Mouse (Mus musculus): ENCODE measurements around the gene Mertk.

Mertk gene

DNA sequence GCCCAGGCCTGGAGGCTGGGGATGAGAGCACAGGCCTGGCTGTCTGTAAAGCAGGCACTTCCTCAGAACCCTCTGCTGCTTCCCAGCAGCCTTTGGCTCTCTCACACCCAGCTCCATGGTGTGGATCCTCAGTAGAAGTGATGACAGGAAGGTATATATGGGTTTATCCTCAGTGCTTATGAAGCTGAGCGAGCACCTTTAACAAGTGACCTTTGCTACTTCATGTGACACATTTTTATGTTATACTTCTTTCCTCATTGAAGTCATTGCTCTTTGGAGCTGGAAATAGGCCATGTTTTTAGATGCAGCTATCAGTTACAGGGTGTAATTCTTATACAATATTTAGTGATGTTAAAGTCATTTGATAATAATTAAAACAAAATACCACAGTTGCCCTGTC is 67.0 kb downstream of the Mertk start:
- DNase-seq (ENCODE audit: low read depth, low spot score), result no peak

DNA sequence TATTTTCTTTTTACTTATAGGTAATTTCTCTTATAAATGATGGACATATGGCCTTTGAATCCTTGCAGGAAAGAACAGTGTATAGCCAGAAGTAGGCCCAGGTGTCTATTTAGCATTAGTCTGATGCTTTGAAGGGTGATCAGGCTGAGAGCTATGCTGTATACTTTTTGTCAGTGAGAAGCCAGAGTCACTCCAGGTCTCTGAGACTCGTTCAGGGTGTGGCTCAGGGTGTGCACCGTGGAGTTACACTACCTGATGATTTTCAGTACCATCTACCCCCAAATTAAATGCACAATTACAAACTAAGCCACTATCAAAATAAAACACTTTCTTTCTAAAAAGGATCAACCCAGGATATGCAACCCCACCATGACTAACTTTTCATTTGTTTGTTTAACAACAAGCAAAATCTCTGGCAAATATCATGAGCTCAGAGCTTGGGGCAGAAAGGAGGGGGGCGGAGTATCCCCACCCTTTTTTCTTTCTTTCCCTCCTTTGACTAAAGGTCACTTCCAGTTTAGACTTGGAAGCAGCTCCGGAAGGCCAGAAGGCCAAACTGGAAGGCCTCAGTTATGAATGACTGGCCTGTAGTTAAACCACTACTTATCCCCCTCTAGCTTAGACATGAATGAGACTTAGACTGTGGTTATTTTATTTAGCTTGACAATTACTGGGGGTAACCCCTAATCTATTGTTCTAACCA is 69.9 kb downstream of the Mertk start:
- DNase-seq (ENCODE audit: low read depth, low spot score), result no peak

DNA sequence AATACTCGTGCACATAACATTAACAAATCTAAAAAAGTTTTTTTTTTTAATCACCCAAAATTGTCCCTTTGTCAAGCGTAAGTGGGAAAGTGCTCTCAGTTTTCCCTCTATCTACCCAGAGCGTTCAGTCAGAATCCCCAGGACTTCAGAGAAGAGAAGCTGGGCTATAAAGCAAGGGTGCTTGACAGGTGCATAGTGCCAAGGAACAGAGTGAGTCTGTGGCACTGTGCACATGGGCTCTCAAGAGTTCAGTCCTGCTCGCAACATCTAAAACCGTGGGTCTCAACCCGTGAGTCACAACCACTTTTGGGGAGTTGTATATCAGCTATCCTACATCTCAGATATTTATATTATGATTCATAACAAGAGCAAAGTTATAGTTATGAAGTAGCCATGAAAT is 71.8 kb downstream of the Mertk start:
- no peak for DNase-seq (ENCODE audit: low read depth, low spot score)

DNA sequence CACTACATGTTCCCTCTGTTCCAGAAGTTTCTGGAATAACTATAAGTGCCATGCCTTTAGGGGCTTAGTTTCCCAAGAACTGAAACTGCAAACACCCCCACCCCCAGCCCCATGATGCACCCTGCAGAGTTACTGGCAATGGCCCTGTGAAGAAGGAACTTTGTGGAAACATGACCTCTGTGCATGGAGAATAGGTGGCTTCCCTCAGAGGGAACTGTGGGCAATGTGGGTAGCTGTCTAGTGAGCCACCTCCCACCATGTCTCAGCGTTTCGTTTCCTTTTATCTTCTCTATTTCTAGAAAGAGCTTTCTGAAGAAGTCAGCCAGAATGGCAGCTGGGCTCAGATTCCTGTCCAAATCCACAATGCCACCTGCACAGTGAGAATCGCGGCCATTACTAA is 72.3 kb downstream of the Mertk start:
- no peak for DNase-seq (ENCODE audit: low read depth, low spot score)

DNA sequence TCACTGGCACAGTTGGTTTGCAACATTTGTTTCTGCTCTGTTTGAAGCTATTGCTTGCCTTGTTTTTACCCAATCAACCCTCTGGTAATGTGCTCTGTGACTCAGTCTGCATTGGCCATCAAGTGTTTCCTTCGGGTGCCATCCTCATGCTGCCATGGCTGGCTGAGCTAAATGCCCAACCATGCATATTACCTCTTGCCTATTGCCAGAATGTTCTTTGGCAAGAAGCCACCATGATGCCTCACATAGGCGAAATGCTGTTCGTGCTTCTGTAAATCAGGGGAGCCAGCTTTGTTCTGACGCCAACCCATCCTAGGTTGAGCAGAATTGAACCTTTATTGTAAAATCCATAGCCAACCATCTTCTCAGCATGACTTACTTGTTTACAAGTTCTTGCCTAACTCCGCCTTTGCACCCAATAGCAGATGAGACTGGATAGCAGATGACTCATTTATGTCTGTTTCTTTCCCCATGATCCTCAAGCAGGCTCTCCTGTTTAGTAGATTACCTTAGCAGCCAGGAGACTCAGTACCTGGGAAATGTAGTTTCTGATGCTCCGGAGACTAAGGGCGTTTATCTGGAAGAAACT is 73.1 kb downstream of the Mertk start:
- no peak for DNase-seq (ENCODE audit: low read depth, low spot score)

DNA sequence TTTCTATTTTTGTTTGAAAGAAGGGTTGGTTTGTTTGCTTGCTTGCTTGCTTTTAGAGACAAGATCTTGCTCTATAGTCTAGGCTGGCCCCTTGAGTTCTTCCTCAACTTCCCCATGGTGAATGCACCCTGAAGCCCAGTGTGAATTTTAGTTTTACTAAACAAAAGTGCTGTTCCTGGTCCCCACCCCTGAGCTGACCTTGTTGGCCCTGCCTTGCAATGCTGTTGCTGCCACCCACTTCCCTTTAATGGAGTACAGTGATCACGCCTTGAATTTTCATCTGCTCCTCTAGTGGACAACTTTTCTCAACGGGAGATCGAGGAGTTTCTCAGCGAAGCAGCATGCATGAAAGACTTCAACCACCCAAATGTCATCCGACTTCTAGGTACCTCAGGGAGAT is 83.5 kb downstream of the Mertk start:
- DNase-seq (ENCODE audit: low read depth, low spot score), result no peak

DNA sequence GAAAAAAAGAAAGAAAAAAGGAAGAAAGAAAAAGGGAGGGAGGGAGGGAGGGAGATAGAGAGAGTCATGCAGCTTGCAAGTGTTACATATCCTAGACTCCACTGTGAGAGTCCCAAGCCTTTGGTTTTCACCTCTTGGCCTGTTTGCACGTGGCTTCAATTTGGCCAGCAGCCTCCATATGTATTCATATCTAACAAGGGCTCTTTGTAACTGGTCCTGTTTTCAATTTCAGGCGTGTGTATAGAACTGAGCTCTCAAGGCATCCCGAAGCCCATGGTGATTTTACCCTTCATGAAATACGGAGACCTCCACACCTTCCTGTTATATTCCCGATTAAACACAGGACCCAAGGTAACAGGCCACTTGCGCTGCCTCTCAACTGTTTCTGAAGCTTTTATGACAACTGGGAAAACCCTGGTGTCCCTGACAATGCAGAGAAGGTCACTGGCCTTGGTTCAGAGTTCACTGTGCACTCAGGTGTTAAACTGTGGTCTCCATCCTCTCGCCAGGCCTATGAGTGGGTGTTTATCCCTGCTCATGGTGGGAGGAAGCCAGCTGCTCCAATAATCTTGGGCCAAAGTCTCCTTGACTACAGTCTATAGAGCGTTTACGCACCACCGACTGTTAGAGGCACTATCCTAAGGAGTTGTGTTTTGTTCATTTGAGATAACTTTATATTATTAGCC is 85.0 kb downstream of the Mertk start:
- DNase-seq (ENCODE audit: low read depth, low spot score), result peak; percentile 74

DNA sequence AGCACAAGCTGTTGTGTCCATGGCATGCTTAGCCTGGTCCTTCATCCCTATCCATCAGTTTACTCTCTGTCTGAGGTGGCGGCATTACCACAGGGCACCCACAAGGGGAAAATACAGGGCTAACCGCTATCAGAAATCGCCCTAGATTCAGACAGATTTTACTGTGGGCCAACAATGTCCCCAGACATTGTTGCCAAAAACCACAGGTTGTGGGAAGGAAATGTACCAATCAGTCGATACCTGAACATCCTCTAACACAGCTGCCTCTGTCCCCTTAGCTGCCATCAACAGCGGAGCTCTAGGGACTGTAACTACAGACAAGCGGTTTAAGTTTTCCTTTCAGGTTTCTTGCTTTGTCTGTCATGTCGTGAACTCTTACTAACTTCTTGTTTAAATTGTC is 86.1 kb downstream of the Mertk start:
- DNase-seq (ENCODE audit: low read depth, low spot score), result no peak

DNA sequence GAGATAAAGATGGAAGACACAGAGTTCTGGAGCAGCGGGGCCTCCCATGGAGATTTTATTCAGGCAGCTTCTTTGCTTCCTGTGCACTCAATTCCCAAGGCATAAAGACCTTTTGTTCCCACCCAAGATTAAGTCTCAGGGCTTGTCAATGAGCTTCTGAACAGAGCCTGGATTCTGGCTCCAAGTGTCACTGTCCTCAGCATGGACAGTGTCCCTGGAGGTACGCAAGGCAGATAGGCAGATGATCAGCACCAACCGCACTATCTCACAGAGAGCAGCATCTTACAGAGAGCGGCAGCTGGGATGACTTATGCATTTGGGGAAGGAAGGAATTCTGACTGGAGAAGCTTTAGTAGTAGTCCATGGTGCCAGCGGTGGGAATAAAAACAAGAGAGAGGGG is 87.6 kb downstream of the Mertk start:
- no peak for DNase-seq (ENCODE audit: low read depth, low spot score)

DNA sequence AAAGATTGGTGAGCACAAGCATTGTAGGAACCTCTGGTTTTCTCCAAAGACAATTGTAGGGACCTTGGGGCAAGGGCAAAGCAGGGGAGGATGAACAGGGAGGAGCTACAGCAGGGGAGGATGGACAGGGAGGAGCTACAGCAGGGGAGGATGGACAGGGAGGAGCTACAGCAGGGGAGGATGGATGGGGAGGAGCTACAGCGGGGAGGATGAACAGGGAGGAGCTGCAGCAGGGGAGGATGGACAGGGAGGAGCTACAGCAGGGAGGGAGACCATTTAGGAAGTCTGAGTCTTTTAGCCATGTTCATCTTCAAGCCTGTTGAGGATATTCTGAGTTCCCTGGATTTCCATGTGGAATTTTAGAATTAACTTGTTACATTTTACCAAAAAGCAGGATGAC is 88.0 kb downstream of the Mertk start:
- DNase-seq (ENCODE audit: low read depth, low spot score), result no peak

DNA sequence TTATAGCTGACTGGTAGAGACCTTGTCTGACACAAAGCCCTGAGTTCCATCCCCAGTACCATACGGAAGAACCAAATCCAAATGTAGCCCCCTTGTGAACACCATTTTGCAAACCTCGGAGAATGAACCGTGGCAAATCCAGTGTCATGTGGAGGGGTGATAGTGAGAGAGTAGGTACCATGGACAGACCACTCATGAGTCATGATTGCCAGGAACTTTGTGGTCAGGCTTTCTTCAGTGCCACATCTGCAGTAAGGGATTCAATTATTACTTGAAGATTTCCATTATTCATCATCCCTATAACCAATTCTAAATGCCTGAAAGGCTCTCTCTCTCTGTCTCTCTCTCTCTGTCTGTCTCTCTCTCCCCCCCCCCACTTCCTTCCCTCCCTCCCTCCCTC is 89.0 kb downstream of the Mertk start:
- DNase-seq (ENCODE audit: low read depth, low spot score), result no peak

DNA sequence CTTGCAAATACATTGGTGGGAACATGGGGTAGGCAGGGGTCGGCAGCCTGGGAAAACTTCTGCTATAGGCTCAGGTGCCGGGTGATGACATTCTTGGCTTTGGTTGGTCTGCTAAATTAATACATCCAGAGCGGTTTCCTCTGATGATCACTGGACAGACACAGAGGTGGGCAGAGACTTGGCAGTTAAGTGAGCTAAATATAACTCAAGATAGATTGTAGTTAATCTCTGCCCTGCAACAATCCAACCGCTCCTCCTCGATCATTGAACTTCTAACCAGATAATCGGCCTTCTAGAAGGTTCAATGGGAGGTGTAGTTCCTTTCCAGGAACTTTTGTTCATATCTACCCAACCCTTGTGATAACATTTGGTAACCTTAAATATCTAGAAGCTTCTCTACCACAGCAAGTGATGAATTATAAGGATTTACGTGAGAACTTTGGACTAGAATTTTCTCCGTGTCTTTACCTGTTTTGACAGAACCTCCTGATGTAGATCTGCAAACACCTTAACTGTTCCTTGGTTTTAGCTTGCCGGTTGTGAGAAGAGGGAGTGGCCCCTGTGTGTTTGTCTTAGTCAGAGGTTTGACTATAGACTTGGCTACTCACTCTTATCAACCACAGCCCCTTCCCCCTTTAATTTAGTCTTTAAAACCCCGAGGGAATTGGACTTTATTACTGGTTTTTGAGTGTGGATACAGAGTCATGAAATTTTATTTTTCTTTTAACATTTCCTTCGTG is 92.3 kb downstream of the Mertk start:
- no peak for DNase-seq (ENCODE audit: low read depth, low spot score)

DNA sequence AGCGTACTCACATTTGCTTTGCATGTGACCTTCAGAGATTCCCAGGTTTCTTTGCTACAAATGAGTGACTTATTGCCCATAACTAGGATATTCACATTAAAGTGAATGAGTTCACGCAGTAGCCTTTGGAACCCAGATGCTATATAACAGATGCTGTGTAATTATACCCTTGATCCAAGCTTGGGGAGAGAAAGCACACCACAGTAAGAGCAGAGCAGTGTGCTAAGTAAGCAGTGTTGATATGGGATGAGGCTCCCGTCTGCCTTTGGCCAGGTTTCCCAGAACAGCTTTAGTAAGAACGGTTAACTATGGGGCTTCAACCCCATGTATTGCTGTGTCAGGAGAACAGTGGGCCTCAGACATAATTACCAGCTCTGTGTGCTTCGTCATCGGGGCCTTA is 95.2 kb downstream of the Mertk start:
- no peak for DNase-seq (ENCODE audit: low read depth, low spot score)

DNA sequence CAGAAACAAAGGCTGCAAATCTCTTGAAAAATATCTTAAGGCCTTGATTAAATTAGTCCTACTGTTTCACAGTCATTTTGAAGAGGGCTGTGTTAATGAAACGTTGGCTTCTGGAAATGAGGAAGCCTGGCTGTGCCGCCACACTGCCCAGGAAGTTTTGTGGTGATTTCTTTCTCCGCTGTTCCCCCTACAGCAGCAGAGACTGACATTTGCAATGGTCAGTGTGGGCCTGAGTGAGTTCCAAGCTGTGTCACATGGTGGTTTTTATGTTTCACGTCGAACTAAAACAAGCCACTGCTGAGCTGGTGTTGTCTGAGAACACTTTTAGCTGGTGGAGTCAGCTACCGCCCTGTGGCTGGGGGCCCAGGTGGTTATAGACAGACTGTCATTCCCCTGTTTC is 97.7 kb downstream of the Mertk start:
- no peak for DNase-seq (ENCODE audit: low read depth, low spot score)

DNA sequence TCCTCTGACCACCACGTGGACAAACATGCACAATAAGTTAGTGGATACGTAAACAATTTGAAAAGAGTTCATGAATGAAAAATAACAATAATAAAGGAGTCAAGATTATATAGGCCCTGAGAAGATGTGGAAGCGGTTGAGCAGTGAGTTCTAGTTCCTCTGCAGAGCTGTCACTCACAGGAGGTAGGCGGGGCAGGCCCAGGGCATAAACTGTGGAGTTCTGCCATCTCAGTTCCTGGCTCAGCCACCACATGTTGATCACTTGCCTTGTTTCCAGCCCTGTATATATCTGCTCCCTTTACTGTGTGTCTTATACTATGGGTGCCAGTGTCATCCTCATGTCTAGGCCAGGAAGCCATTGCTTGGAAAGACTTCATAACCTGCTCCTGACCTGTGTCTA is 104.7 kb downstream of the Mertk start:
- no peak for DNase-seq (ENCODE audit: low read depth, low spot score)

DNA sequence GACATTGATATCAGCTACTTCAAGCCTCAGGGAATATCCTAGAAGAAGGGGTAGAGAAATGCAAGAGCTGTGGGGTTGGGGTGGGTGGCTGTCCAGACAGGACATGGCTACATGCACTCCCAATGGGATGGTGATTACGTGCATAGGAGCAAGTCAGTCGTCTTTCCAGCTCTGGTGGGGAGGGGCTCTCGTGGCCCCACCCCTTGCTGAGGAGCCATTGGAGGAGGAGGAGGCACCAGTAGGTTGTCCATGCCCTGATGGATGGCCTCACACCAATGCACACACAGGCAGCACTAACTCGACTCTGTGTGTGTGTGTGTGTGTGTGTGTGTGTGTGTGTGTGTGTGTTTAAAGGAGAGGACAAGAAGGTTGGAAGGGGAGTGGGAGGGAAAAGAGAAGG is 106.6 kb downstream of the Mertk start:
- DNase-seq (ENCODE audit: low read depth, low spot score), result no peak

DNA sequence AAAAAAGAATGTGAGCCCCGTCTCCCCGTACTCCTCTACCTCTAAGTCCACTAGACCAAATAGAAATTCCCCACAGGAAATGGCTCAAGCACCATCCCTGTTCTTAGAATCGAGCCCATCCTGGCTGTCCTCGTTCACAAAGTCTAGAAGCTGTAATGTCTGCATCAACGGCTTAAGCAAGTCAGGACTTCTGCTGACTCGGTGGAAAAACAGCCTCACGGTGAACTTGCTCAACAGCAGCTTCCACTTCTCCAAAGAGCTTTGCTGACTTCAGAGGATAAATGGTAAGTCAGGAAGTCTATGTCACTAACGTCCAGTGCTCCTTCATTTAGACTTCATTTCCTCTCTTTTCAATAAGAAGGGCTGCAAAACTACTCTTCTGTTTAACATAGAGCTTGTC is 107.8 kb downstream of the Mertk start:
- no peak for DNase-seq (ENCODE audit: low read depth, low spot score)

DNA sequence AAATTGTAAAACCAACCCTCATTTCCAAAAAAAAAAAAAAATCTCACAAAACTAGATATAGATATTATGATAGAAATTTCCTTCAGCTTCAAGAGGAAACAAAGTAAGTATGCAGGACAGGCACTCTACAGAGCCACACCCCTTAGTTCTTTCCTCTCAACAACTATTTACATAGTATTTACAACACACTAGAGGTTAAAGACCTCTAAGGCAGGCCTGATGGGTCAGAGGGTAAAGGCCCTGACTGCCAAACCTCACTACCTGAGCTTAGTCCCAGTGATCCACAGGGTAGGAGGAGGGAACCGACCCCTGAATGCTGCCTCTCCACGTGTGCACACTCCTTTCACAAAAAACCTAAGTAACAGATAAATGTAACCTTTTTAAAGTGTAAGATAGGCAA is 114.0 kb downstream of the Mertk start:
- DNase-seq (ENCODE audit: low read depth, low spot score), result no peak

DNA sequence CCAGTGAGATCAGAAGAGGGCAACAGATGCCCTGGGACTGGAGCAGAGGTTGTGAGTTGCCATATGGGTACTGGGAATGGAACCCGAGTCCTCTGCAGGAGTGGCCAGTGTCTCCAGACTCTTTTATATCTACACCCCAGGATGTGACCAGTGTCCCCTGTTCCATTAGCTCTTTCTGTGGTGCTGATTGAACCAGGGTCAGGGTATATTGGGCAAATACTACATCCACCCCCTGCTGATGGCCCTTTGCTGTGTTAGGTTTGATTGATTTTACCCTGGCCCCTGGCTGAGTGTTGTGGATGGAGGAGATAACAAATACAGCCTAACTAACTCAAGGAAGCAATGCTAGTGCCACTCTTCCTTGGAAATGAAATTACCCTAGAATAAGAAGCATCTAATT is 117.6 kb downstream of the Mertk start:
- DNase-seq (ENCODE audit: low read depth, low spot score), result no peak

DNA sequence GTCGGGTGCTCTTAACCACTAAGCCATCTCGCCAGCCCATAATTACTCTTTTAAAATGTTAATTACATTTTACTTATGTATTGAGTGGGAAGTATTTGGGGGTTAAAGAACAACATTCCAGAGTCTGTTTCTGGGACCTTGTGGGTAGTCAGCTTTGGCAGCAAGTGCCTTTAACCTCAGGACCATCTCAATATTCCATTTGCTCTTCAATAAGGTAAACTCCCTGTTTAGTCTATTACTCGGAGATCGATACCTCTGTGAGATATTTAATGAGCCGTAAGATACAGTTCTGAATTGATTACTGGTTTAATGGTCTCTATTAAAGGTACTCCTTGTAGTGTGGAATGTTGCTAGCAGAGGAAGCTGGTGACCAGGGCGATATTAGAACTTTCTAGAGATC is 118.2 kb downstream of the Mertk start:
- peak; percentile 4 for DNase-seq (ENCODE audit: low read depth, low spot score)

DNA sequence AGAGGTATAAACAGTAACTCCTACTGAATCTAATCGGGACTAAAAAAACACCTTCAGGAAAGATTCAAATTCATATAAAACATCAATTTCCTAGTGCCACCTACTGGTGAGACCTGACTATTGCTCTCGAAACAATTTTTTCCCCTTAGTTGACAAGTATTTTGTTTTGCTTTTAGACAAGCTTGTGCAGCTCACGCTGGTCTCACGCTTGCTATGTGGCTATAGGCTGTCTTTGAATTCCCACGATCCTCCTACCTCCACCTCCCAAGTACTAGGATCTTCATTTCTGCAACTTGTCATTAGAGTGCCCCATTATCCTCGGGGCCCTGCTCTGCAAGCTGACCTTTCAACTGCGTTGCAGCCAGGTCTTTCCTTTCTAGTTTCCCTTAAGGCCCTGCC is 118.6 kb downstream of the Mertk start:
- peak; percentile 81 for DNase-seq (ENCODE audit: low read depth, low spot score)

DNA sequence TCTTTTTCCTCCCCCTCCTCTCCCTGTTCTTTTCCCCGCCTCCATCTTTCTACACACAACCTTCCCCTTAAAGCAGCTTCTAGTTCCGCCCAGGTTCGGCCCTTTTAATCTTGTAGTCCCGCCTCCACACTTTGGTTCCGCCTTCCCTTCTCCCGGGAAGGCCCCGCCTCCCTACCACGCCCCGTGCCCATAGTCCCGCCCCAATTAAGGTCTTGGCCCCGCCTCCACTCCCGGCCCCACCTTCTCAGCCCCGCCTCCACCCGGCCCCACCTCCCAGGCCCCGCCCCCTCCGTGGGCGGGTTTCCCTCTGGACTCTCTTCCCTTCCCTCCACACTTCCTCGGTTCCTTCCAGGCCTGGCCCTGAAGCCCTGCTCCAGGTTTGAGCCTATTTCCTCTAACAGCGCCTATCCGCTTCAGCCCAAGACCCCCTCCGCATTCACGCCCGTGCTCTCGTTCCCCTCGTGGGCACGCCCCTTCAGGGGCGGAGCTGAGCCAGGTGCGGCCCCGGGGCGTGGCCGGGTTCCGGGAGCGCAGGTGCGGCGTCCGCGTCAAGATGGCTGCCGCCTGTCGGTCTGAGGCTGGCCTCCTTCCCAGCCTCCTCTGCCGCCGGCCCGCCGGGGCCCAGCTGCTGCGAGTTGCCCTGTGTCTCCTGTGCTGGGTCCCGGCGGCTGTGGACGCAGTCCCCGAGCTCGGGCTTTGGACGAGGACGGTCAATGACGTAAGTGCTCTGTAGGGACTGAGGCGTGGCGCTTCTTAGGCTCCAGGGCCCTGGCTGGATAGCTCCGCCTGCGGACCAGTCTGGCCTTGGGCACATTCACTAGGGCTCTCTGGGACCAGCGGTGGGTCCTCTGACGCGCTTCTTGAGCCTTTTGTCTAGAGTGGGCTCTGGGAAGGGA is 119.3 kb downstream of the Mertk start, which contains the start of gene Tmem87b:
Gene Tmem87b (plus strand): TSS at position 333 of the 896 bp plus-strand sequence.
- peak; percentile 96 for DNase-seq (ENCODE audit: low read depth, low spot score)
